Mouse (Mus musculus): ENCODE results near the gene Misp.

Misp gene

GRCm38 (mm10) chr10:79820782-79821181, at the start of gene Misp:
Misp (plus strand) TSS chr10:79820989.
- no peak for DNase-seq (ENCODE audit: low read depth)

GRCm38 (mm10) chr10:79772320-79772719, 48.5 kb upstream of the Misp start:
- DNase-seq (ENCODE audit: low read depth): no peak

DNA sequence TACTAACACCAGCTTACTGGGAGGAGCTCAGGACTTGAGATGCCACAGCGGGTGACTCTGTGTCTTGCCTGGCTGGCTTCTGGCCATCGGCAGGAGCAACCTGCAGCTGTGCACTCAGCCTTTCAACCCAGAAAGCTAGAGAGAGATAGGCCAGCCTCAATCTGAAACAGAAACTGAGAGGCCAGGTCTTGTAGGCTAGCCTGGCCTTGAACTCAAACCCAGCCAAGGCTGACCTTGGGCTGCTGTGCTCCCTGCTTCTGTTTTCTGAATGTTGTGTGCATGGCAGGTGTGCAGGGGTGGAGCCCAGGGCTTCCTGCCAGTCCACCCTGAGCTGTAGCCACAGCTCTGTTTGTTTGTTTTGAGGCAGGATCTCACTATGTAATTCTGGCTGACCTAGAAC, 47.6 kb upstream of the Misp start:
- no peak for DNase-seq (ENCODE audit: low read depth)

DNA sequence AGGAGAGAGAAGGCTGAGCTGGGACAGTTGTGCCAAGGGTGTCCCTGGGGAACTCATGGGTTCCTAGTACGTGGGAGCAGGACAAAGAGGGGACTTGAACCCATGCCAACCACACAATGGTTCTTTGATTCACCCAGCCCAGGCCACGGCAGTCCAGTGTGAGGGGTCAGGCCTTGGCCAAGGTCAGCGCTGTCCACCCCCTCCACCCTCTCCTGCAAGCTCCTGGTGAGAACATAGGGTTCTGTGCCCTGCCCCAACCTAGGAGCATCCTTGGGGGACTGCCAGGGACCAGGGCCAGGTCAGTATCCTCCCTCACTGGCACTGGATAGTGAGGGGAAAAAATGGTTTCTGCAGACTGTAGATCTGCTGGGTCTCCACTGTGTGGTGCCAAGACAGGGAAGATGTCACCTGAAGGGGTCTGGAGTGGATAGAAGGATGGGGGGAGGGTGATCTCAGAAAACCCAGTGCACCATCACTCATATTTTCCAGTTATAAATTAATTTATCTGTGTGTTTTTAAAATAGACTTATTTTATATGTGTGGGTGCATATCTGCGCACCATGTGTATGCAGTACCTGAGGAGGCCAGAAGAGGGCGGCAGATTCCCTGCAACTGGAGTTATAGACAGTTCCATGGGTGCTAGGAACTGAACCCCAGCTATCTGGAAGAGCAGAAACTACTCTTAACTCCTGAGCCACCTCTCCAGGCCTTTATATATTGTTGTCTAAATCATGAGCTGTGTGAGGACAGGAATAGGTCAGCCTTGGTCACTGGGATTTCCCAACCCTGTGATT, 46.1 kb upstream of the Misp start:
- DNase-seq (ENCODE audit: low read depth): no peak

DNA sequence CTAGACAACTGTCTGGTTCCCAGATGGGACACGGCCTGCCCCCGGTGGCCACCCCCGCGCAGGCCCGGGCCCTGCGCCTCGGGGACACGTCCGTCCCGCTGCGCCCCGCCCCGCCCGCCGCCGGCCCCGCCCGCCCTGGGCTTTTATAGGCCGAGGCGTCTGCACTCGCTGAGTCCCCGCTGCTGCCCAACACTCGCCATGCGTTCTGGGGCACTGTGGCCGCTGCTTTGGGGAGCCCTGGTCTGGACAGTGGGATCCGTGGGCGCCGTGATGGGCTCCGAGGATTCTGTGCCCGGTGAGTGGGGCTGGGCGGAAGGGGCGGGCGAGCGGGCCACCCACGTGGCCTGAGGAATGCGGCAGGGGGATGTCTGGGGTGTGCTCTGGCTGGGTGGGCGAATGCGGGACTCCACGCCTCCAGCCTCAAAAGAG, 43.7 kb upstream of the Misp start, which contains the start of gene Fstl3:
Gene Fstl3 (plus strand): TSS at position 170 of the 429 bp plus-strand sequence.
- DNase-seq (ENCODE audit: low read depth): no peak

DNA sequence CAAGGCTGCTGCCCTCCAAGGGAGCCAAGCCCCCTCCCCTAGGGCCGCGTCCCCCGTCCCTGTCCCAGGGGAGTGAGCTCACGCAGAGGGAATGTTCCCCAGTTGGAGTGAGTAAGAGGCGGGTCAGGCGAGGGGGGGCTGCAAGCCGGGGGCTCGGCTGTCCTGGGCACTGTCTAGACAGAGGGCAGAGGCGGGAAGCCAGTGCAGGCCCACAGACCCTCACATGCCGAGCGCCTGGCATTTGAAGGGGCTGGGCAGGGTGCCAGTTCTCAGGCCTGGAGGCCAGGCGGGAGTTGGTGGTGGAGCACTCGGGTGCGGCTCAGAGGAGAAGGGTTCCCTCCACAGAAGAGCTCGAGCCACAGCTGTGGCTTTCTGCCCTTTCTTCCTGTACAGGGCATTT, 42.8 kb upstream of the Misp start:
- no peak for DNase-seq (ENCODE audit: low read depth)

GRCm38 (mm10) chr10:79779193-79779592, 41.6 kb upstream of the Misp start:
- no peak for DNase-seq (ENCODE audit: low read depth)

DNA sequence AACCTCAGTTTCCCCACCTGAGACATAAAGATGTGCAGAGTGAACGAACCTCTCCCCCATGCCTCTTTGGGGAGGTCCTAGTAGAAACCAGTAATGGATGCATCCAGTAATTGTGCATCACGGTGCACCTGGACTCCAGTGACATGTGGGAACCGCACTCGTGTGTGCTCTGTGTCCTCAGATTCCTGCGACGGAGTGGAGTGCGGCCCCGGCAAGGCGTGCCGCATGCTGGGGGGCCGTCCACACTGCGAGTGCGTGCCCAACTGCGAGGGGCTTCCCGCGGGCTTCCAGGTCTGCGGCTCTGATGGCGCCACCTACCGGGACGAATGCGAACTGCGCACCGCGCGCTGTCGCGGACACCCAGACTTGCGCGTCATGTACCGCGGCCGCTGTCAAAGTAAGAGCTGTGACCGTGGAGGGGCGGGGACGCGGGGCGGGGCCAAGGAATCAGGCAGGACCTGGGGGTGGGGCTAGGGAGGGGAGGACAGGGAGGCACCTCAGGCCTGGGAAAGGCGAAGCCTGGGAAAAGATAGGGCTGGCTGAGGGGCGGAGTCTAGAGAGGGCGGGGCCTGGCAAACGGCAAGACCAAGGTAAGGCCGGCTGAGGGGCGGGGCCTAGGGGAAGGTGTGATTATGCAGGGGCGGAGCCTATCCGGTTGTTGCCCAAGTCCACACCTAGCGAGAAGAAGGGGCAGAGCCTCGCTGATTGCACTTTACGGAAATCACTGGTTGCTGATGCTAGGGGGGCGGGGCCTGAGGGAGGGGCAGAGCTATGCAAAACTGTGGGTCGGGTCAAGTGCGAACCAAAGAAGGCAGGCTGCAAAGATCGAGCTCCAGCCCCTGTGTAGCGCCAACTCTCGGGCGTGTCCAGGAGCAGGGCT, 40.8 kb upstream of the Misp start:
- DNase-seq (ENCODE audit: low read depth): peak; percentile 99

DNA sequence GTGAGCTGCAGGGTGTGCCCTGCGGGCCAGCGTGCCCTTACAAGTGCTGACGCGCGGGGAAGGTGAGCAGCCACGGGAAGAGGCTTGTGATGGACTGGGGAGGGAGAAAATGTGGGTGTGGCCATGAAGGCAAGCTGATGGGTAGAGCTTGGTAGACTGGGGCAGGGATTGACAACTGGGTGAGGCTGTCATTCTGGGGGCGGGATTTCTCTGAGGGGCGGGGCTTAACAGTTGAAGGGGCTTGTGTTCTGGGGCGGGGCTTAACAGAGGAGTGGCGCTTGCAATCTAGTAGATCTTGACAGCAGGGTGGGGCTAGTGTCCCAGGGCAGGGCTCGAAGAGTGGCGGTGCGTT, 40.1 kb upstream of the Misp start:
- peak; percentile 94 for DNase-seq (ENCODE audit: low read depth)

DNA sequence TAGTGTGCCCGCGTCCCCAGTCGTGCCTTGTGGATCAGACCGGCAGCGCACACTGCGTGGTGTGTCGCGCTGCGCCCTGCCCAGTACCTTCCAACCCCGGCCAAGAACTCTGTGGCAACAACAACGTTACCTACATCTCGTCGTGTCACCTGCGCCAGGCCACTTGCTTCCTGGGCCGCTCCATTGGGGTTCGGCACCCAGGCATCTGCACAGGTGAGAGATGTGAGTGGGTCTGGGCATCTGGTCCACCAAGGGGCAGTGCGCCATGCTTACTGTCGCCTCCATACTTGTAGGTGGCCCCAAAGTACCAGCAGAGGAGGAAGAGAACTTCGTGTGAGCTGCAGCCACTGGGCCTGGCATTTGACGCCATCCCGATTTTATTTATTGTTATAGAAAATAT, 39.6 kb upstream of the Misp start:
- no peak for DNase-seq (ENCODE audit: low read depth)

- no peak for DNase-seq (ENCODE audit: low read depth)
These were observed 38.8 kb upstream of the Misp start for GRCm38 (mm10) chr10:79781956-79782355.

DNA sequence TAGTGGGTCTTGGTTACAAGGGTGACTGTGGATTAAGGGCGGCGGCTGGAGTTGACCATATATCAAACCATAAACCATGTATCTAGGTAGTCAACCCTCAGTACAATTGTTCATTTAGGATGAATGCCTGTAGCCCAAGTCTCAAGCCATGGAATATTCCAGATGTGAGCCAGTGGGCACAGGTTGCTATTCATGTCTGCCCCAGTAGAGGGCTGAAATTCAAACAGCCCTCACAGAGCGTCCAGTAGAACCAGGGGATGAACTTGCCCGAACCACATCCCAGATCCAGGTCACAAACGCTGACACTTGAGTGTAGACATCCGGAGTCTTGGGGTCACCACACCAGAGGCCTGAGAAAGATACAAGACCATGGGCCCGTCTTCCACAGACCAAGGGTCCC, 37.7 kb upstream of the Misp start:
- no peak for DNase-seq (ENCODE audit: low read depth)

DNA sequence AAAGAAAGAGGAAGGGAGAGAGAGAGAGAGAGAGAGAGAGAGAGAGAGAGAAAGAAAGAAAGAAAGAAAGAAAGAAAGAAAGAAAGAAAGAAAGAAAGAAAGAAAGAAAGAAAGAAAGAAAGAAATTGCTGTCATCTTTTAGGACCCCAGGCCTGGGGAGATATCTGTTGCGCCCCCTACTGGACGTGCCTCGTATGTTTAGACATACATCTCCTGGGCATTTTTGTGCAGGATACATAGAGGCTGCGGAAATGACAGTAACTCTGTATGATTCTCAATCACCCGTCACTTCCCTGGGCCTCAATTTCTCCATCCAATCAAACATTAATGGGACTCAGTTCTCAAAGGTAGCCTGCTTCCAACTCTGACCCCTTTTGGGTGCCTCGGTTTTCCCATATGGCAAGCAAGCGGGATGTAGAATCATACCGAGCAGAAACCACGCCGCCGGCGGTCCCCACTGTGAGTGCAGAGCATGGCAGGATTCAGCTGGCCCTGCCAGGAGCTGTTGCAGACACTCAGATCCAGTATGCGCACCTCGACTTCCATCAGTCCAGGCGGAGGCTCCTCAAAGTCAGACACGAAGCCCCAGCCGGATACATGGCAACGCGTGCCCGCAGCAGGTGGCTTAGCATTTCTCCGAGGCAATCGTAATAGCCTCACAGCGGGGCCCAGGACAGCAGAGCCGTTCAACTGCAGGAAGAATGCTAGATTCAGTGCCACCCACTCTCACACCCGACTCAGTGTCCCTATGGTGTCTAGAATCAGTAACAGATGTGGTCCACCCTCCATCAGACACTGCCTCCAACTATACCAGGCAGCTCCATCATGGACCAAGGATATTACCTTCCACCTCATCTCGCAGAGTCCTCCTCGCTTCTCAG, 36.6 kb upstream of the Misp start:
- DNase-seq (ENCODE audit: low read depth): peak; percentile 77

DNA sequence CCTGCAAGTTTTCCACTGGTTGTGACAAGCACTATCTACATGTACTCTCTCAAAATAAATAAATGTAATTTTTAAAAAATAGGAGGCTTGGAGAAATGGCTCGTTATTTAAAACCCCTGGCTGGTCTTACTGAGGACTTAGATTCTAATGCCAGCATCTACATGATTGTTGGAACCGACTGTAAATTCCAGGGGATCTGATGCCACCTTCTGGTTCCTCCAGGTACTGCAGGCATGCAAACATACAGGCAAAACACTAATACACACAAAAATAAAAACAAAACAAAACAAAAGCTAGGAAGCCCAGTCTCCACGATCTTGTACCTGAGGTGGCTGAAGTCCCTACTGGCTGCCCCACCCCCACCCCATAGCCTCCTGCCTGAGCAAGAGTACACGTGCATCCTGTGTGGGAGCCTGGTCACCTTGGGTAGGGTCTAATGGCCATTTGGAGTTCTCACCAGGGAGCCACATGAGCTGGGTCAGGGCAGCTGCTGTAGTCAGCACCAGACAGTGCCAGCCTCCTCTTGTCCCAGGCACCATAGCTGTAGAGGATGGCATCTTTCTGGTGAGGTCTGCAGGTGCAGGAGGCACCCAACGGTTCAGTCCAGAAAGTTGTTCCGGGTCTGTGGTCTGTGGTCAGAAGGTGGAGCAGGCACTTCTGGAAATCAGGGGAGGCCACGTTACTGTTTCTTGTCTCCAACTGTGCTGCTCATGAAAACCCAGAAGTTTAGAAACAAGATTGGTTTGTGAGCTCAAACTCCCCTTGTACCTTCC, 32.2 kb upstream of the Misp start:
- DNase-seq (ENCODE audit: low read depth): peak; percentile 90

DNA sequence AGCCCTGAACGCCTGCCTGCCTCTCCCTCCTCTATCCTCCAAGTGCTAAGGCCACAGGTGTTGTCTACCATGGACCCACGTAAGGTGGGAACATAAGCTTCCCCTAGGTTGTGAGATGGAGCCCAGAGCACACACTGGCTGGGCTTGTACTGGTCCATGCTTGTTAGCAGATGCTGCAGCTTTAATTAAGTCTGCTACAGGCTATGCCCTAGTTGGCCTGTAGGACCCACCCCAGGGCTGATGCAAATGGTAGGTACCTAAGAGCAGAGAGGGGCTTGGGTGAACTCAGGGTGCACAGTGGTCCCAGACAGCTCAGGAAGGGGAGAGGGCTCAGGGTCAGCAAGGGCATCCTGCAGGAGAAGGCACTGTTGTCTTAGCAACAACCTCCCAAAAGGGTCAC, 31.2 kb upstream of the Misp start:
- no peak for DNase-seq (ENCODE audit: low read depth)

- DNase-seq (ENCODE audit: low read depth): no peak
These were observed 29.9 kb upstream of the Misp start, which contains the start of gene Prss57 for GRCm38 (mm10) chr10:79790861-79791260. Prss57 (minus strand) TSS chr10:79790961.

- no peak for DNase-seq (ENCODE audit: low read depth)
These were observed 28.3 kb upstream of the Misp start for GRCm38 (mm10) chr10:79792339-79793040.

DNA sequence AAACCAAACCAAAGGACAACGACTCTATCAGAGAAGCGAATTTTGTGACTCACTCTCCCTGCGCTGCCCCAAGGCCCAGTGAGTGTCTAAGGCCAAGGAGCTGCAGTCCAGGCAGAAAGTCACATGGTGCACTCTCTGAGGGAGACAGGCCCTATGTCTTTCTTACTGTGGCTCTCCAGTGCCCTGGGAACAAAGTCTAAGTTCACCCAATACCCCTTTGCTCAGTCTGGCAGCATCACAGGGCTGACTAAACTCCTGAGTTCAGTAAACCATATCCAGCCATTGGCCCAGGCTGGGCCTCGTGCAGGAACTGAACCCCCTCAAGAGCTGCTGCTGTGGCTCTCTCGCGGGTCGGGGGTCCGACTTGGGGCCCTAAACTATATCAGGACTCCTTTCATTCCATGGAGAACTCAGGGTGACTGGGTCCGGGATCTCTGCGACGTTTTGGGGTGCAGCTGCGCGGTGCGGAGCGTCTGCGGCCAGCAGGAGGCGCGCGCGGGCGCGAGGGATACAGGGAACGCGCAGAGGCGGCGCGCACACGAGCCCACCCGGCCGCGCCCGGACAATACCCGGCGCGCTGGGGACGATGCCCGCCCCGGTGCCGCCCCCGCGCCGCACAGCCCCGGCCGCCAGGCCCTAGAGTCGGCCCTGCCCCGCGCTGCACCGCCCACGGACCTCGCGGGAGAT, 27.6 kb upstream of the Misp start, which contains the start of gene Palm:
Gene Palm (plus strand): TSS at position 522 of the 687 bp plus-strand sequence.
- DNase-seq (ENCODE audit: low read depth): peak; percentile 85

- DNase-seq (ENCODE audit: low read depth): no peak
These were observed 26.9 kb upstream of the Misp start for GRCm38 (mm10) chr10:79793738-79794490.

All from induced T-regulatory cell, adult 2 months (primary cell).